Mouse (Mus musculus) liver, adult 2 months (tissue): ENCODE measurements at regions not wholly inside any gene's neighbourhood (a gene's known extent, or its start where the extent isn't known, plus 50 kb on each side); places are given as distances from the start of the nearest gene placed in this dataset.

ENCODE experiments used
- DNase-seq: peaks from one replicate; pipeline ENCODE4 v3.0.0-alpha.2; 2011; ENCODE audit warnings: low read depth, low spot score; ENCODE audit errors: extremely low read depth
- H3K27ac ChIP-seq: fragments of 200-500 bp; replicated peaks from 2 replicates; pipeline ENCODE4 v1.5.1; 2012; ENCODE audit warnings: low read depth, mild to moderate bottlenecking, control low read depth, inconsistent platforms, low read length; ENCODE audit not compliant: insufficient read depth
- H3K27me3 ChIP-seq: fragments of 200-500 bp; 2 replicates; pipeline ENCODE4 v1.6.1; 2012; ENCODE audit warnings: mild to moderate bottlenecking, moderate library complexity, low read length, inconsistent platforms; ENCODE audit not compliant: control insufficient read depth, insufficient read depth
- H3K36me3 ChIP-seq: fragments of 200-500 bp; 2 replicates; pipeline ENCODE4 v1.6.1; 2012; ENCODE audit warnings: low read length, inconsistent platforms; ENCODE audit not compliant: control insufficient read depth, insufficient read depth
- H3K4me1 ChIP-seq: fragments of 200-500 bp; 2 replicates; pipeline ENCODE4 v1.6.1; 2011; ENCODE audit warnings: low read length; ENCODE audit not compliant: control insufficient read depth, insufficient read depth
- H3K4me3 ChIP-seq: fragments of 200-500 bp; 2 replicates; pipeline ENCODE4 v1.5.1; 2011; ENCODE audit warnings: low read depth, mild to moderate bottlenecking, control low read depth, low read length, moderate library complexity; ENCODE audit not compliant: insufficient read depth
- H3K79me2 ChIP-seq: fragments of 200-500 bp; 2 replicates; pipeline ENCODE4 v1.6.1; 2012; ENCODE audit warnings: inconsistent platforms, mild to moderate bottlenecking, low read length, moderate library complexity; ENCODE audit not compliant: control insufficient read depth, insufficient read depth
- H3K9ac ChIP-seq: fragments of 200-500 bp; 2 replicates; pipeline ENCODE4 v1.6.1; 2012; ENCODE audit warnings: low read depth, mild to moderate bottlenecking, control low read depth, inconsistent platforms, low read length
- CTCF ChIP-seq: fragments of 200-500 bp; IDR thresholded peaks from 2 replicates; pipeline ENCODE4 v1.5.1; 2011; ENCODE audit warnings: low read depth, low read length, control low read depth
- POLR2A ChIP-seq: fragments of 200-500 bp; IDR thresholded peaks from 2 replicates; pipeline ENCODE4 v1.6.1; 2011; ENCODE audit warnings: low read length, control low read depth; ENCODE audit not compliant: insufficient read depth; ENCODE audit errors: extremely low read depth
- WGBS: fragments of 180-500 bp; shearing (Covaris S2); methylation state at CpG from one replicate; pipeline ENCODE4 v1.1.7; 2018; 5-methylcytosine and 5-hydroxymethylcytosine counted together

GRCm38 (mm10) chrX:96019556-96019955 lies 62.8 kb upstream of the Las1l start:
- DNase-seq = peak; percentile 5
- no peak for TF ChIP-seq POLR2A
- peak; percentile 58 for TF ChIP-seq CTCF
- H3K4me1 ChIP-seq = no peaks in the 10 kb centered on the region
- H3K27me3 ChIP-seq = no peaks in the 10 kb centered on the region
- WGBS = 17% methylated on average over 2 of the region's 2 CpGs
- H3K79me2 ChIP-seq = no peaks in the 10 kb centered on the region
- no peak overlapping the region for H3K4me3 ChIP-seq
- no peaks in the 10 kb centered on the region for H3K36me3 ChIP-seq
- H3K9ac ChIP-seq = no peak overlapping the region
- H3K27ac ChIP-seq = no peak overlapping the region

GRCm38 (mm10) chrX:96020407-96020806 lies 63.6 kb upstream of the Las1l start:
- no peaks in the 10 kb centered on the region for H3K27me3 ChIP-seq
- H3K9ac ChIP-seq = no peak overlapping the region
- H3K4me1 ChIP-seq = no peaks in the 10 kb centered on the region
- no peak for DNase-seq
- no peak overlapping the region for H3K4me3 ChIP-seq
- WGBS = 81% methylated on average over 3 of the region's 3 CpGs
- no peak overlapping the region for H3K27ac ChIP-seq
- TF ChIP-seq POLR2A (no peak), CTCF (no peak)
- H3K79me2 ChIP-seq = no peaks in the 10 kb centered on the region
- H3K36me3 ChIP-seq = no peaks in the 10 kb centered on the region

- Histone ChIP-seq H3K4me3 (no peak overlapping the region), H3K4me1 (no peaks in the 10 kb centered on the region; the same call in 1 of the 2 replicates), H3K27me3 (no peaks in the 10 kb centered on the region), H3K9ac (no peak overlapping the region), H3K36me3 (no peaks in the 10 kb centered on the region), H3K79me2 (no peaks in the 10 kb centered on the region), H3K27ac (peak overlapping the region; percentile 87)
- TF ChIP-seq CTCF (no peak), POLR2A (no peak)
- peak; percentile 4 for DNase-seq
- 82% methylated on average over 3 of the region's 3 CpGs for WGBS
Observed at GRCm38 (mm10) chrX:96025374-96025773, 68.6 kb upstream of the Las1l start.

- Histone ChIP-seq H3K4me1 (no peaks in the 10 kb centered on the region; the same call in 1 of the 2 replicates), H3K4me3 (no peak overlapping the region), H3K36me3 (no peaks in the 10 kb centered on the region), H3K27ac (peak overlapping the region; percentile 87), H3K9ac (no peak overlapping the region), H3K27me3 (no peaks in the 10 kb centered on the region), H3K79me2 (no peaks in the 10 kb centered on the region)
- peak; percentile 24 for DNase-seq
- 58% methylated on average over 5 of the region's 5 CpGs for WGBS
- TF ChIP-seq CTCF (no peak), POLR2A (no peak)
Observed at GRCm38 (mm10) chrX:96025876-96026275, 69.1 kb upstream of the Las1l start.

GRCm38 (mm10) chrX:96031591-96031990 lies 64.3 kb upstream of the Msn start:
- Histone ChIP-seq H3K36me3 (no peaks in the 10 kb centered on the region), H3K27ac (no peak overlapping the region), H3K4me1 (no peaks in the 10 kb centered on the region), H3K4me3 (no peak overlapping the region), H3K27me3 (no peaks in the 10 kb centered on the region), H3K9ac (no peak overlapping the region), H3K79me2 (no peaks in the 10 kb centered on the region)
- no peak for DNase-seq
- TF ChIP-seq POLR2A = no peak
- no peak for TF ChIP-seq CTCF
- WGBS = 76% methylated on average over 5 of the region's 5 CpGs

- TF ChIP-seq POLR2A (no peak), CTCF (no peak)
- Histone ChIP-seq H3K27ac (no peak overlapping the region), H3K4me3 (no peak overlapping the region), H3K36me3 (no peaks in the 10 kb centered on the region), H3K4me1 (no peaks in the 10 kb centered on the region), H3K79me2 (no peaks in the 10 kb centered on the region), H3K27me3 (no peaks in the 10 kb centered on the region), H3K9ac (no peak overlapping the region)
- no peak for DNase-seq
Observed at GRCm38 (mm10) chrX:96035307-96035706, 60.5 kb upstream of the Msn start.
